Mouse (Mus musculus): ENCODE measurements around the gene Spata13.

Gene Spata13

GRCm38 (mm10) chr14:60633961-60634864 lies at the start of gene Spata13:
Gene Spata13 (plus strand): TSS chr14:60634001.
- no peak for DNase-seq (ENCODE audit: low spot score)

- no peak for DNase-seq (ENCODE audit: low spot score)
These were observed 46.9 kb upstream of the Spata13 start for GRCm38 (mm10) chr14:60586687-60587453.

- no peak for DNase-seq (ENCODE audit: low spot score)
These were observed 44.8 kb upstream of the Spata13 start for GRCm38 (mm10) chr14:60589001-60589400.

GRCm38 (mm10) chr14:60592339-60592738 lies 41.5 kb upstream of the Spata13 start:
- no peak for DNase-seq (ENCODE audit: low spot score)

GRCm38 (mm10) chr14:60592822-60593221 lies 41.0 kb upstream of the Spata13 start:
- no peak for DNase-seq (ENCODE audit: low spot score)

- no peak for DNase-seq (ENCODE audit: low spot score)
These were observed 36.2 kb upstream of the Spata13 start for GRCm38 (mm10) chr14:60597571-60597970.

GRCm38 (mm10) chr14:60599044-60599443 lies 34.8 kb upstream of the Spata13 start:
- DNase-seq (ENCODE audit: low spot score): no peak

GRCm38 (mm10) chr14:60605564-60605963 lies 28.2 kb upstream of the Spata13 start:
- no peak for DNase-seq (ENCODE audit: low spot score)

GRCm38 (mm10) chr14:60606194-60606593 lies 27.6 kb upstream of the Spata13 start:
- DNase-seq (ENCODE audit: low spot score): no peak

GRCm38 (mm10) chr14:60607743-60608142 lies 26.1 kb upstream of the Spata13 start:
- DNase-seq (ENCODE audit: low spot score): no peak

GRCm38 (mm10) chr14:60609160-60609559 lies 24.6 kb upstream of the Spata13 start:
- no peak for DNase-seq (ENCODE audit: low spot score)

- no peak for DNase-seq (ENCODE audit: low spot score)
These were observed 21.1 kb upstream of the Spata13 start for GRCm38 (mm10) chr14:60612671-60613070.

- DNase-seq (ENCODE audit: low spot score): no peak
These were observed 12.7 kb upstream of the Spata13 start for GRCm38 (mm10) chr14:60621076-60621475.

GRCm38 (mm10) chr14:60625486-60625885 lies 8.3 kb upstream of the Spata13 start:
- DNase-seq (ENCODE audit: low spot score): no peak

GRCm38 (mm10) chr14:60629887-60630460 lies 3.8 kb upstream of the Spata13 start:
- no peak for DNase-seq (ENCODE audit: low spot score)

- no peak for DNase-seq (ENCODE audit: low spot score)
These were observed 2.8 kb upstream of the Spata13 start for GRCm38 (mm10) chr14:60630981-60631380.

GRCm38 (mm10) chr14:60634877-60635771 lies 1.3 kb downstream of the Spata13 start:
- no peak for DNase-seq (ENCODE audit: low spot score)

- no peak for DNase-seq (ENCODE audit: low spot score)
These were observed 2.3 kb downstream of the Spata13 start for GRCm38 (mm10) chr14:60635911-60636607.

GRCm38 (mm10) chr14:60636608-60636980 lies 2.8 kb downstream of the Spata13 start:
- DNase-seq (ENCODE audit: low spot score): no peak

- no peak for DNase-seq (ENCODE audit: low spot score)
These were observed 3.2 kb downstream of the Spata13 start for GRCm38 (mm10) chr14:60636996-60637395.

- no peak for DNase-seq (ENCODE audit: low spot score)
These were observed 4.4 kb downstream of the Spata13 start for GRCm38 (mm10) chr14:60638159-60638558.
